Comparison of ENCODE assay signal across 9 mouse cellular contexts in the genomic region with DNA sequence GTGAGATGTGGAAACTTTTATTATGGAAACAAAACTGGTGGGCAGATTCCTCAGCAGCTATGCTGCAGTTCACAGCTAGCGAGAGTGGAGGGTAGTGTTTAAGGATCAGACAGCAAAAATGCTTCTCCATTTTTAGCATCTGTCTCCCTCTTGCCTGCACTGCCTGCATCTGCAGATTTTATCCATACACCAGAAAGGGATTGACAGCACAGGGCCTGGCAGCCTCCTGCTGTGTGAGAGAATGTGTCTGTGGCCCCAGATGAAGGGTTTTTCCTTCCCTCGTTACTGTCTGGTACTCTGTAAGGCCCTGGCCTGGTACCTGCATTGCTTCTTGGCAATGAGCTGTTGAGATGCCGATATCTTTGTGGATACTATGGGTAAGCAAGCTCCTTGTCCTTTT. TPM values are rescaled to one million over a fixed set of nuclear protein-coding genes. Genes with fewer than 3 reads are reported as not detected.
DNase-seq lines count a peak whose midpoint lies in the region; ATAC-seq and TF ChIP-seq lines count a peak whose summit lies in the region.
"Had no signal": no experiment of that assay in that cellular context is flagged by ENCODE, and none has a peak within 500 bp of the region (broad histone marks: within the 10 kb centered on the region; RNA-seq: fewer than 3 reads in every experiment).

No protein-coding gene starts in this region.

- H3K36me3 ChIP-seq in heart, postnatal 0 days (replicated peaks; ENCODE audit: control insufficient read depth, insufficient read depth, low read length) = peaks cover 10% of the 10 kb centered on the region
- peaks cover 19% of the 10 kb centered on the region for H3K36me3 ChIP-seq in midbrain, embryonic 14.5 days (ENCODE audit: control insufficient read depth, insufficient read depth, low read length)

- H3K9ac ChIP-seq in heart, postnatal 0 days (replicated peaks; ENCODE audit: low read depth, low read length) = no peak overlapping the region
- no peak overlapping the region; the same call in 1 of the 2 replicates for H3K9ac ChIP-seq in midbrain, embryonic 14.5 days (replicated peaks; ENCODE audit: low read length)

- H3K4me1 ChIP-seq in heart, postnatal 0 days (ENCODE audit: control insufficient read depth, insufficient read depth) = peaks cover 4% of the 10 kb centered on the region; the same call in 1 of the 2 replicates
- peaks cover 26% of the 10 kb centered on the region for H3K4me1 ChIP-seq in midbrain, embryonic 14.5 days (ENCODE audit: control insufficient read depth, insufficient read depth, low read length)

- peak overlapping the region; percentile 11; the same call in 1 of the 2 replicates for H3K4me3 ChIP-seq in heart, postnatal 0 days (ENCODE audit: low read depth, low read length)
- peak overlapping the region; percentile 91 for H3K4me3 ChIP-seq in midbrain, embryonic 14.5 days (replicated peaks; ENCODE audit: low read depth, low read length)

- TF ChIP-seq EP300 in heart, postnatal 0 days (IDR thresholded peaks at IDR 0.05; ENCODE audit: low read depth) = no peak

- ATAC-seq in heart, postnatal 0 days (ENCODE audit: insufficient read depth, low read depth) = no peak
- ATAC-seq in midbrain, embryonic 14.5 days (ENCODE audit: low FRiP score, low TSS enrichment) = no peak
- ATAC-seq: CD4-positive, CD25-positive, alpha-beta regulatory T cell, adult 4 months had no signal

- H3K27me3 ChIP-seq in heart, postnatal 0 days (ENCODE audit: control insufficient read depth, insufficient read depth, low read length) = no peaks in the 10 kb centered on the region
- no peaks in the 10 kb centered on the region for H3K27me3 ChIP-seq in midbrain, embryonic 14.5 days (ENCODE audit: control insufficient read depth, insufficient read depth, low read length)

- WGBS in heart, postnatal 0 days = 50% methylated on average over 3 of the region's 3 CpGs
- 54% methylated on average over 3 of the region's 3 CpGs for WGBS in midbrain, embryonic 14.5 days

- H3K4me2 ChIP-seq in heart, postnatal 0 days (ENCODE audit: low read depth, low read length) = peak overlapping the region; percentile 96
- peak overlapping the region; percentile 69 for H3K4me2 ChIP-seq in midbrain, embryonic 14.5 days (ENCODE audit: low read length)

- H3K27ac ChIP-seq in heart, postnatal 0 days (ENCODE audit: low read depth) = no peak overlapping the region
- peak overlapping the region; percentile 58 for H3K27ac ChIP-seq in midbrain, embryonic 14.5 days (replicated peaks; ENCODE audit: low read depth, low read length)

- peak; percentile 67 for DNase-seq in heart, adult 11 months
- no peak for DNase-seq in heart, adult 8-10 months (ENCODE audit: low spot score)
- peak; percentile 27 for DNase-seq in NIH3T3 (ENCODE audit: low read depth)
- no peak for DNase-seq in heart, postnatal 0 days (ENCODE audit: low spot score)
- DNase-seq in midbrain, embryonic 14.5 days = peak; percentile 30
- no peak for DNase-seq in adrenal gland, adult (ENCODE audit: inconsistent age in 2 of 2, low spot score in 1 of 2)
- DNase-seq in lung, postnatal 14 days = no peak
- DNase-seq in gastrocnemius, postnatal 10 days = no peak

- H3K9me3 ChIP-seq in heart, postnatal 0 days (replicated peaks; ENCODE audit: control insufficient read depth, low read length) = no peaks in the 10 kb centered on the region
- no peaks in the 10 kb centered on the region for H3K9me3 ChIP-seq in midbrain, embryonic 14.5 days (ENCODE audit: control insufficient read depth, low read length)

- TF ChIP-seq CTCF in heart, postnatal 0 days (IDR thresholded peaks at IDR 0.05; ENCODE audit: low read depth) = no peak

RNA-seq across cellular contexts. Expression of a gene that starts 2.8 kb away (rescaled TPM):
- 100 to 1,000 TPM; 105 to 121 (median 111) TPM for total RNA-seq in heart, adult 8-10 months (2022)
- total RNA-seq in heart, postnatal 0 days (2014; rRNA removed; ENCODE audit: low replicate concordance) = 25.0 and 32.7 TPM in 2 replicates
- 31.3 and 37.5 TPM in 2 replicates for polyA plus RNA-seq in heart, postnatal 0 days (2015; fragmentation: Nextera tagmentation; extraction: Ambion mirVana)
- 51.6 and 55.8 TPM in 2 replicates for polyA plus RNA-seq in midbrain, embryonic 14.5 days (2014; fragmentation: Nextera tagmentation; extraction: Ambion mirVana)
- total RNA-seq in gastrocnemius, postnatal 10 days (2021) = 10 to 100 TPM; 23.7 to 29.4 TPM

Comparison
In these comparisons a context has a peak if more than half of its experiments do, and no peak if none do; other contexts are left out.
1. DNase-seq: peak in heart, adult 11 months (single experiment), NIH3T3 (single experiment) and midbrain, embryonic 14.5 days (single experiment); none in heart, adult 8-10 months (single experiment), heart, postnatal 0 days (single experiment), adrenal gland, adult (0 of 2), lung, postnatal 14 days (single experiment) and gastrocnemius, postnatal 10 days (single experiment).